Mouse (Mus musculus) E14TG2a.4 (cell line): ENCODE results near the gene Tatdn3.

Experiments
- CTCF ChIP-seq: conservative IDR thresholded peaks from 2 replicates; pipeline ENCODE4 v1.5.1; 2014; ENCODE audit warnings: low read length
- NANOG ChIP-seq: IDR thresholded peaks from 2 replicates; pipeline ENCODE4 v1.6.1; 2014; ENCODE audit warnings: borderline replicate concordance, low read length, mixed read lengths

DNA sequence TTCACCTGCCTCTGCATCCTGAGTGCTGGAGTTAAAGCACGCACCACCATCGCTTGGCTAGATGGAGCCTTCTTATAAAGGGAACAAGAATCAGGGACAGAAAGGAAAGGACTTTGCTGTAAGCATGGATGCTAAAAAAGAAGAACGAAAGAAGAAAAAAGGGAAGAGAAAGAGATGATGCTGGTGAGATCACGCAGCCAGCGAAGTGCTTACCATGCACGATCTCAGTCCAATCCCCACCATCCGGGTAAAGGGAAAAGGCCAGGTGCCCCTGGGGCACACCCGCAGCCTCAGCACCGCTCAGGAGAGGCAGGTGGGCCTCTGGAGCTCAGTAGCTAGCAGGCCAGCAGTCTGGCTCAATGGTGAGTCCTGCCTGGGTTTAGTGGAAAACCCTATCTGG, 47.2 kb upstream of the Tatdn3 start:
- no peak for TF ChIP-seq CTCF
- TF ChIP-seq NANOG = no peak
